Mouse (Mus musculus) spleen, postnatal 0 days (tissue): ENCODE data around the gene Acot11. TPM values are rescaled to one million over a fixed set of nuclear protein-coding genes. Genes with fewer than 3 reads are reported as not detected.

Experiments
- polyA plus RNA-seq: library from polyadenylated mRNA; unstranded; fragments of >200 nt; fragmentation: Nextera tagmentation; extraction: Ambion mirVana; gene quantifications from 2 replicates; pipeline ENCODE4 v1.2.1, GENCODE M21; 2015

The Acot11 gene
- 3.3 and 3.4 TPM in 2 replicates for polyA plus RNA-seq

DNA sequence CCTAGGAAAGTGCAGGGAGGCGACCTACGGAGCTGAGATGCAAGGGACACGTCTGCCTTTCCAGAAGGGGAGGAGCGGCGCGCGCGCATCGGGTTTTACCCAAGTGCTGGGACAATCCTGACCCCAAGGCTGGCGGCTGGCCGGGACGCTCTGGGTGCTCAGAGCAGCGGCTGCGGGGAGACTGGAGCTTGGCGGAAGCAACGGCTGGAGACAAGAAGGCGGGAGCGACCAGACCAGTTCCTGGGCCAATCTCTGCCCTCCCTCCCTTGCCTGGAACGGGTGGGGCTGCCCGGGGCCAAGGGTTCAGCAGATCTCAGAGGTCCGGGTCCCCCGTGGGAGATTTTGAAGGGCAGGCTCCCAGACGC lies at the start of gene Acot11:
TSS of gene Acot11 (minus strand) at position 89 of the 365 bp plus-strand sequence.

DNA sequence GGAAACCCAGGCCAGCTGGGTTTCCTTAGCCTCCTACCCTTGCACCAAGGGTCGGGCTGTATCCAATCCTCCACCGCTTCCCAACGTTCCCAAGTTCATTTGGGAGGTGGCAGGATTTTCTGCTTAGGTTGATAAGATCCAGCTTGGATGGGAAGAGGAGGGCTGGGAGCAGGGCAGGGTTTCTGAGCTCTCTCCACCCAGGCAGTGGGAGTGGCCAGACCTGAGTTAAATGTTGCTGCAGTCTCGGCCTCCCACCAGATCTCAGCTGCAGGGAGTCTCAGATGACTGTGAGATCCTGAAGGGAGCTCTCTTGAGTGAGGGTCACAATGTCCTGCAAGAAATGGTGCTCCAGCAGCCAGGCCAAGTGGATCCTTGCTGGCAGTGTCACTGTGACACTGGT lies 71.2 kb downstream of the Acot11 start, which contains the start of gene Fam151a:
TSS of gene Fam151a (plus strand) at position 254 of the 400 bp plus-strand sequence.

DNA sequence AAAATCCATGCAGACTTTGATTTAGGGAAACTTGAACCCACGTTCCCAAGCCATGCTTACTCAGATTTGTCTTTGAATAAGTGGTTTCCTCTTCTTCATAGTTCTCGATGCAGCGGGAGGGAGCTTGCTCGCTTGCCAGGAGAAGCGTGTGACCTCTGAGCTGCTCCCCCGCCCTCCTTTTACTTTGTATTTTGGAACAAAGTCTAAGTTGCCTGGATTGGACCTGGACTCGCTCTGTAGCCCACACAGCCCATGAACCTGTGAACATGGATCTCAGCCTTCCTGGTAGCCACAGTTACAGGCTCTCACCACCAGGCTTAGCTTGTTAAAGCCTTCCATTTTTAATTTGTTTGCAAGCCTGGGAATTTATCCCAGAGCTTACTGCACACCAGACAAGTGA lies 74.0 kb downstream of the Acot11 start, which contains the start of gene Mroh7:
TSS of gene Mroh7 (minus strand) at position 112 of the 400 bp plus-strand sequence.

Other genes starting within 250 kb of the Acot11 start
- 1.8 and 2.2 TPM in 2 replicates for gene Dhcr24, start 244.0 kb downstream of the Acot11 start, polyA plus RNA-seq
- not detected in 2 replicates for gene Lexm, start 187.8 kb downstream of the Acot11 start, polyA plus RNA-seq
- 0.88 and 1.1 TPM in 2 replicates for gene Ttc22, start 182.6 kb downstream of the Acot11 start, polyA plus RNA-seq
- gene Pars2, start 153.9 kb downstream of the Acot11 start, polyA plus RNA-seq, result 4.8 and 5.5 TPM in 2 replicates
- 33.7 and 35.8 TPM in 2 replicates for gene Ttc4, start 126.1 kb downstream of the Acot11 start, polyA plus RNA-seq
- 0.28 and 0.51 TPM in 2 replicates for gene Mroh7, start 74.1 kb downstream of the Acot11 start, polyA plus RNA-seq
- gene Fam151a, start 71.1 kb downstream of the Acot11 start, polyA plus RNA-seq, result 9.5 and 17.2 TPM in 2 replicates
- gene Ssbp3, start 105.7 kb upstream of the Acot11 start, polyA plus RNA-seq, result 77.8 and 78.9 TPM in 2 replicates